In the genomic region with DNA sequence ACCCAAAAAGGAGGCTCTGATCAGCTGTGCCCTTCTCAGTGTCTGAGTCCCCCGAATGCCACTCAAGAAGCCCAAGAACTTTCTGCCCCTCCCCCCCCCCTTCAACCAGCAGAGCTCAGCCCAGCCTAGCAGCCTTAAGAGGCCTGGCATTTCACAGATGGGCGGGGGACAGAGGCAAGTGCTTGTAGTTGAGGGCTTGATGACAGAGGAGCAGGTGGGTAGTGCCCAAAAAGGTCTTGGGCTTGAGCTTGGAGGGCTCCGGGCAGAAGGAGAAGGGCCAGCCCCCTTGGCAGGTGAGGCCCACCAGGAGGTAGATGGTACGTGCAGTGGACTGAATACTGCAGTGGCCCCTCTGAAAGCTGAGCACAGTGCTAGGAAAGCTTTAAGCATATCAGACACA, we compare ENCODE assay signal across 10 mouse cellular contexts. TPM values are rescaled to one million over a fixed set of nuclear protein-coding genes. Genes with fewer than 3 reads are reported as not detected.
DNase-seq lines count a peak whose midpoint lies in the region; ATAC-seq and TF ChIP-seq lines count a peak whose summit lies in the region.
"Had no signal": no experiment of that assay in that cellular context is flagged by ENCODE, and none has a peak within 500 bp of the region (broad histone marks: within the 10 kb centered on the region; RNA-seq: fewer than 3 reads in every experiment).

No protein-coding gene starts in this region.

- DNase-seq in heart, embryonic 10.5 days (ENCODE audit: low spot score), result no peak
- DNase-seq in heart, adult 8-10 months (ENCODE audit: low spot score), result no peak
- DNase-seq in stomach, postnatal 0 days (ENCODE audit: low spot score), result no peak
- DNase-seq in retina, embryonic 14.5 days (ENCODE audit: low spot score), result no peak
- DNase-seq in left cerebral cortex, adult 11 months (ENCODE audit: low spot score), result no peak
- DNase-seq: cerebellum, adult 8-10 months had no signal

- H3K36me3 ChIP-seq in heart, embryonic 10.5 days, result peaks cover 17% of the 10 kb centered on the region
- H3K36me3 ChIP-seq in stomach, embryonic 14.5 days (ENCODE audit: control insufficient read depth, insufficient read depth, low read length), result no peaks in the 10 kb centered on the region; the same call in 1 of the 2 replicates
- H3K36me3 ChIP-seq in stomach, postnatal 0 days (ENCODE audit: control insufficient read depth, insufficient read depth, low read length), result no peaks in the 10 kb centered on the region
- peaks cover 5% of the 10 kb centered on the region for H3K36me3 ChIP-seq in lung, embryonic 15.5 days
- H3K36me3 ChIP-seq in stomach, embryonic 15.5 days, result 0 out of 2 replicates have a peak, but pooled peaks cover 11% of the 10 kb centered on the region

- no peak for TF ChIP-seq EP300 in stomach, postnatal 0 days (optimal IDR thresholded peaks at IDR 0.05)

- H3K4me1 ChIP-seq in heart, embryonic 10.5 days, result peaks cover 61% of the 10 kb centered on the region
- H3K4me1 ChIP-seq in stomach, embryonic 14.5 days (ENCODE audit: control insufficient read depth, insufficient read depth, low read length), result peaks cover 19% of the 10 kb centered on the region; the same call in 1 of the 2 replicates
- peaks cover 3% of the 10 kb centered on the region; the same call in 1 of the 2 replicates for H3K4me1 ChIP-seq in stomach, postnatal 0 days (replicated peaks; ENCODE audit: control insufficient read depth, insufficient read depth)
- peaks cover 42% of the 10 kb centered on the region for H3K4me1 ChIP-seq in lung, embryonic 15.5 days
- H3K4me1 ChIP-seq in stomach, embryonic 15.5 days, result peaks cover 41% of the 10 kb centered on the region

- peak overlapping the region; percentile 94 for H3K4me3 ChIP-seq in heart, embryonic 10.5 days
- H3K4me3 ChIP-seq in stomach, embryonic 14.5 days (ENCODE audit: low read depth, low read length), result no peak overlapping the region
- no peak overlapping the region for H3K4me3 ChIP-seq in stomach, postnatal 0 days (ENCODE audit: low read depth, low read length)
- H3K4me3 ChIP-seq in lung, embryonic 15.5 days, result peak overlapping the region; percentile 81
- H3K4me3 ChIP-seq in stomach, embryonic 15.5 days (replicated peaks), result peak overlapping the region; percentile 80; the same call in 1 of the 2 replicates

- H3K4me2 ChIP-seq in stomach, embryonic 14.5 days (replicated peaks; ENCODE audit: low read depth, low read length), result 0 out of 2 replicates have a peak overlapping the region, but pooled peaks have one; percentile 1
- no peak overlapping the region for H3K4me2 ChIP-seq in stomach, postnatal 0 days (replicated peaks; ENCODE audit: low read depth)
- H3K4me2 ChIP-seq in lung, embryonic 15.5 days, result peak overlapping the region; percentile 91
- H3K4me2 ChIP-seq in stomach, embryonic 15.5 days, result no peak overlapping the region

- no peak for TF ChIP-seq CTCF in stomach, postnatal 0 days (IDR thresholded peaks at IDR 0.05; ENCODE audit: low read depth)

- no peaks in the 10 kb centered on the region for H3K27me3 ChIP-seq in heart, embryonic 10.5 days (ENCODE audit: insufficient read depth, poor library complexity, severe bottlenecking)
- no peaks in the 10 kb centered on the region for H3K27me3 ChIP-seq in stomach, embryonic 14.5 days (ENCODE audit: control insufficient read depth, insufficient read depth, low read length)
- no peaks in the 10 kb centered on the region for H3K27me3 ChIP-seq in stomach, postnatal 0 days (ENCODE audit: control insufficient read depth, insufficient read depth, low read length)
- H3K27me3 ChIP-seq in lung, embryonic 15.5 days, result no peaks in the 10 kb centered on the region
- no peaks in the 10 kb centered on the region for H3K27me3 ChIP-seq in stomach, embryonic 15.5 days (replicated peaks)

- no peak for ATAC-seq in stomach, embryonic 14.5 days (ENCODE audit: insufficient number of reproducible peaks, insufficient read depth, low FRiP score, low read depth)
- ATAC-seq in stomach, postnatal 0 days (ENCODE audit: low FRiP score, low TSS enrichment), result no peak
- ATAC-seq in lung, embryonic 15.5 days (ENCODE audit: borderline replicate concordance, extremely low read depth, low FRiP score, low TSS enrichment), result no peak
- no peak for ATAC-seq in stomach, embryonic 15.5 days (ENCODE audit: insufficient read depth, low FRiP score, low read depth)

- peak overlapping the region; percentile 23; the same call in 1 of the 2 replicates for H3K27ac ChIP-seq in heart, embryonic 10.5 days
- H3K27ac ChIP-seq in stomach, embryonic 14.5 days (ENCODE audit: low read length), result no peak overlapping the region
- no peak overlapping the region for H3K27ac ChIP-seq in stomach, postnatal 0 days (replicated peaks)
- peak overlapping the region; percentile 62 for H3K27ac ChIP-seq in lung, embryonic 15.5 days
- no peak overlapping the region for H3K27ac ChIP-seq in stomach, embryonic 15.5 days

- no peak overlapping the region for H3K9ac ChIP-seq in stomach, embryonic 14.5 days (replicated peaks; ENCODE audit: low read depth, low read length)
- no peak overlapping the region for H3K9ac ChIP-seq in stomach, postnatal 0 days (ENCODE audit: low read length)
- H3K9ac ChIP-seq in lung, embryonic 15.5 days, result no peak overlapping the region
- no peak overlapping the region for H3K9ac ChIP-seq in stomach, embryonic 15.5 days

- H3K9me3 ChIP-seq in heart, embryonic 10.5 days, result no peaks in the 10 kb centered on the region
- no peaks in the 10 kb centered on the region for H3K9me3 ChIP-seq in stomach, embryonic 14.5 days (ENCODE audit: control insufficient read depth, low read depth, low read length)
- H3K9me3 ChIP-seq in stomach, postnatal 0 days (ENCODE audit: control insufficient read depth, low read length), result no peaks in the 10 kb centered on the region
- H3K9me3 ChIP-seq in lung, embryonic 15.5 days, result no peaks in the 10 kb centered on the region
- no peaks in the 10 kb centered on the region for H3K9me3 ChIP-seq in stomach, embryonic 15.5 days

- WGBS in heart, embryonic 10.5 days, result 59% methylated on average over 4 of the region's 4 CpGs
- WGBS in stomach, embryonic 14.5 days, result 82% methylated on average over 4 of the region's 4 CpGs
- WGBS in stomach, postnatal 0 days, result 74% methylated on average over 4 of the region's 4 CpGs
- 51% methylated on average over 4 of the region's 4 CpGs for WGBS in lung, embryonic 15.5 days
- 84% methylated on average over 4 of the region's 4 CpGs for WGBS in stomach, embryonic 15.5 days

RNA-seq across cellular contexts. Expression of a gene that starts 1.7 kb away (rescaled TPM):
- 157 and 160 TPM in 2 replicates for polyA plus RNA-seq in heart, embryonic 10.5 days (2016; fragmentation: Nextera tagmentation; extraction: Ambion mirVana)
- total RNA-seq in heart, adult 8-10 months (2022), result 100 to 1,000 TPM; 314 to 382 (median 360) TPM
- 101 and 112 TPM in 2 replicates for polyA plus RNA-seq in stomach, embryonic 14.5 days (2014; fragmentation: Nextera tagmentation; extraction: Ambion mirVana)
- polyA plus RNA-seq in stomach, postnatal 0 days (2015; fragmentation: Nextera tagmentation; extraction: Ambion mirVana), result 62.4 and 63.1 TPM in 2 replicates
- polyA plus RNA-seq in lung, embryonic 15.5 days (2015; fragmentation: Nextera tagmentation; extraction: Ambion mirVana), result 156 TPM in 2 replicates
- 113 and 125 TPM in 2 replicates for polyA plus RNA-seq in stomach, embryonic 15.5 days (2015; fragmentation: Nextera tagmentation; extraction: Ambion mirVana)

RNA-seq across cellular contexts. Expression of a gene that starts 19.2 kb away (rescaled TPM):
- 71.5 and 80.8 TPM in 2 replicates for polyA plus RNA-seq in heart, embryonic 10.5 days (2016; fragmentation: Nextera tagmentation; extraction: Ambion mirVana)
- 1 to 10 TPM in 3 of 4 experiments, under 1 TPM in 1; 0.81 to 2.4 (median 1.7) TPM for total RNA-seq in heart, adult 8-10 months (2022)
- 53.2 and 58.2 TPM in 2 replicates for polyA plus RNA-seq in stomach, embryonic 14.5 days (2014; fragmentation: Nextera tagmentation; extraction: Ambion mirVana)
- 14.1 and 16.6 TPM in 2 replicates for polyA plus RNA-seq in stomach, postnatal 0 days (2015; fragmentation: Nextera tagmentation; extraction: Ambion mirVana)
- polyA plus RNA-seq in lung, embryonic 15.5 days (2015; fragmentation: Nextera tagmentation; extraction: Ambion mirVana), result 82.2 and 83.5 TPM in 2 replicates
- 55.0 and 57.3 TPM in 2 replicates for polyA plus RNA-seq in stomach, embryonic 15.5 days (2015; fragmentation: Nextera tagmentation; extraction: Ambion mirVana)

RNA-seq across cellular contexts. Expression of a gene that starts 19.5 kb away (rescaled TPM):
- polyA plus RNA-seq in heart, embryonic 10.5 days (2016; fragmentation: Nextera tagmentation; extraction: Ambion mirVana), result 0.41 and 0.86 TPM in 2 replicates
- 1 to 10 TPM; 1.3 to 2.5 (median 1.9) TPM for total RNA-seq in heart, adult 8-10 months (2022)
- polyA plus RNA-seq in stomach, embryonic 14.5 days (2014; fragmentation: Nextera tagmentation; extraction: Ambion mirVana), result 0.56 and 0.70 TPM in 2 replicates
- 0.11 and 0.13 TPM in 2 replicates for polyA plus RNA-seq in stomach, postnatal 0 days (2015; fragmentation: Nextera tagmentation; extraction: Ambion mirVana)
- polyA plus RNA-seq in lung, embryonic 15.5 days (2015; fragmentation: Nextera tagmentation; extraction: Ambion mirVana), result 0.74 and 0.86 TPM in 2 replicates
- 0.42 and 0.53 TPM in 2 replicates for polyA plus RNA-seq in stomach, embryonic 15.5 days (2015; fragmentation: Nextera tagmentation; extraction: Ambion mirVana)

RNA-seq across cellular contexts. Expression of a gene that starts 23.0 kb away (rescaled TPM):
- 5.0 and 10.7 TPM in 2 replicates for polyA plus RNA-seq in heart, embryonic 10.5 days (2016; fragmentation: Nextera tagmentation; extraction: Ambion mirVana)
- total RNA-seq in heart, adult 8-10 months (2022), result 10 to 100 TPM; 26.4 to 28.5 (median 27.2) TPM
- 17.5 and 18.3 TPM in 2 replicates for polyA plus RNA-seq in stomach, embryonic 14.5 days (2014; fragmentation: Nextera tagmentation; extraction: Ambion mirVana)
- polyA plus RNA-seq in stomach, postnatal 0 days (2015; fragmentation: Nextera tagmentation; extraction: Ambion mirVana), result 4.2 and 4.5 TPM in 2 replicates
- 11.3 and 12.1 TPM in 2 replicates for polyA plus RNA-seq in lung, embryonic 15.5 days (2015; fragmentation: Nextera tagmentation; extraction: Ambion mirVana)
- polyA plus RNA-seq in stomach, embryonic 15.5 days (2015; fragmentation: Nextera tagmentation; extraction: Ambion mirVana), result 8.9 and 9.9 TPM in 2 replicates

RNA-seq across cellular contexts. Expression of a gene that starts 26.8 kb away (rescaled TPM):
- polyA plus RNA-seq in heart, embryonic 10.5 days (2016; fragmentation: Nextera tagmentation; extraction: Ambion mirVana), result 0.27 and 0.95 TPM in 2 replicates
- total RNA-seq in heart, adult 8-10 months (2022), result under 1 TPM in 3 of 4 experiments, not detected in 1; 0.25 to 0.50 (median 0.33) TPM
- 0.71 and 0.87 TPM in 2 replicates for polyA plus RNA-seq in stomach, embryonic 14.5 days (2014; fragmentation: Nextera tagmentation; extraction: Ambion mirVana)
- 0.36 and 0.38 TPM in 2 replicates for polyA plus RNA-seq in stomach, postnatal 0 days (2015; fragmentation: Nextera tagmentation; extraction: Ambion mirVana)
- 0.93 and 0.98 TPM in 2 replicates for polyA plus RNA-seq in lung, embryonic 15.5 days (2015; fragmentation: Nextera tagmentation; extraction: Ambion mirVana)
- 0.53 and 0.68 TPM in 2 replicates for polyA plus RNA-seq in stomach, embryonic 15.5 days (2015; fragmentation: Nextera tagmentation; extraction: Ambion mirVana)
- total RNA-seq: gastrocnemius, adult 18-20 months had no signal

Comparison
In these comparisons a context has a peak if more than half of its experiments do, and no peak if none do; other contexts are left out.
1. H3K4me3 ChIP-seq: peak in heart, embryonic 10.5 days (single experiment), lung, embryonic 15.5 days (single experiment) and stomach, embryonic 15.5 days (single experiment); none in stomach, embryonic 14.5 days (single experiment) and stomach, postnatal 0 days (single experiment).
2. H3K4me2 ChIP-seq: peak in stomach, embryonic 14.5 days (single experiment) and lung, embryonic 15.5 days (single experiment); none in stomach, postnatal 0 days (single experiment) and stomach, embryonic 15.5 days (single experiment).
3. H3K27ac ChIP-seq: peak in heart, embryonic 10.5 days (single experiment) and lung, embryonic 15.5 days (single experiment); none in stomach, embryonic 14.5 days (single experiment), stomach, postnatal 0 days (single experiment) and stomach, embryonic 15.5 days (single experiment).